Mouse (Mus musculus) lung, postnatal 14 days (tissue): Measurements from ENCODE around the gene Slc2a12.
A peak's percentile ranks its signal among the peaks of the same experiment; 100 is the strongest.

Experiments used
- DNase-seq: peaks from one replicate; pipeline ENCODE4 v3.0.0; 2021

Gene Slc2a12

DNA sequence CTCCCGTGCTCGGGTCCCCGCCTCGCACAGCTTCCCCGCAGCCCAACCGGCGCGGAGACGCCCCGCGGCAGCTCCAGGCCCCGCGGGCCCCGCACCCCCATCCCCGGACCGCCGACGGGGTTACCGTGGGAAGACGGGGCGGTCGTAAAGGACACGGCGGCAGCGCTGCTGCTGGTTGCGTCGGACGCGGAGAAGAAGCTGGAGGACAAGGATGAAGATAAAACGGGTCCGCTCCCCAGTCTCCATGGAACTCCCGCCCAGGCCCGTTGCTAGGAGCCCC lies 86.1 kb downstream of the Slc2a12 start:
- no peak for DNase-seq

DNA sequence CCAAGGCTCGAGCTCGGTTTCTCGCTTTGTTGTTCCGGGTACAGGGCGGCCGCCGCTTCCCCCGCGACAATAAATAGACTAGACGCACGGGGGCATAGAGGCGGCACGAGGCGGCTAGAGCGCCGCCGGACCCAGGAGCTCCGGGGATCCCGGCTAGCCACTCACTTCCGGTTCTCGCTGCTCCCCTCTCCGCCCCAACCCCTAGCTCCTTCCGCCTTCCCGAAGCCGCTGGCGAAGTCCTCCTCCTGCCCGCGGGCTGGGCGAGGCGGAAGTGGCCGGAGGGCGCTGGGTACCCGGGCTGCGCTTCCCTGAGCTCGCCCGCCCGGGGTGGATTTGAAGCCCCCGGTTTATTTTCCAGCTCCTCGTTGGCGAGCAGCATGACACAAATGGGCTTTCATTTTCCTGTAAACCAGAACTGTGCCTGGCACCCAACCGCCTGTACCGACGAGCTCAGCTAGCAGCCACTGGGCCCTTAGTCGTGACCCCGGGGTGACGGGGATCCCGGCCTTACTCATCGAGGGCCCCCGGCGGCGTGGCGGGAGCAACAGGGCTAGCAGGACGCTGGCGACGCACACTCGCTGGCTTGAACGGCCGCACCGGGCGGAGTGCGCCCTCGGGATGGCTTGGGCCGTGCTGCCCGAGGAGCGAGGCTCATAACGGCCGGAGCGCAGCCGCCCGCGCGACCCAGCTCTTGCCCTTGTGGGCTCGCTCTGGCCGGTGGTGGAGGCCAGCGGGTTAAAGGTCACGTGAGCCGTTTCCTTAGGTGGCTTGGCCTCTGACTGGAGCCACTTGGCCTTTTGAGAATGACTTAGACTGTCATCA lies 86.7 kb downstream of the Slc2a12 start, which contains the start of gene Tbpl1:
Tbpl1 (minus strand) TSS at position 667 of the 822 bp plus-strand sequence.
- peak; percentile 96 for DNase-seq

DNA sequence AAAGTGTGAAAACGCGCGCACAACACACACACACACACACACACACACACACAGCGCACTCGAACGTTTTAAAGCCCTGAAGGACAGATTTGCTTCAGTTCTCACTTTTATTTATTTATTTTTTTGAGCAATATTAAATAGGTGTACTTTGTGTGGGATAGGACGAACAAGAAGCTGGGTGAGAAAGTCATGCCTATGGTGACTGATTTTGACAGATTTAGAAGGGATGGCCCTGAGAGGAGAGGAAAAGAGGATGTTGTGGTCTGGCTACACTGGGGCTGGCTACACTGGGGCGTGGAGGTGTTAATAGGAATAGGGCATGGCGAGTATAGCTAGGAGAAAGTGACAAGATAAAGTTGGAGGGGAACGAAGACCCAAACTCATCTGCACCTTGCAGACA lies 87.4 kb downstream of the Slc2a12 start:
- no peak for DNase-seq

DNA sequence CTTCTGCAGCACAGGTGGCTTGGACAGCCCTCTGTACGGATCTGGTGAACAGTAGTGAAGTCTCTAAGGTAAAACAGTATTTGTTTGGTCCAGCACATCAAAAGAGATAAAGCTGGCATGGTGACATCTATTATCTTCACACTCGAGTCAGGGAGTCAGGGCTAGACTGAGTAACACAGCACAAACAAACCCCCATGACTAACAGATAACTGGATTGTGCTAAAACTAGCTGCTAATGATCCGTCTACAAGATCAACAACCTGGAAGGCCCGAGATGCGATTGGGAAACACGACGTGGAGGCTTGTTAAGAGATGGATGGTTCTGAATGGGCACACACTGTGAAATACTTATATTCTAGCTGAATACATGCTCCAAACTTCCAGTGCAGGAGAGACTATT lies 101.1 kb downstream of the Slc2a12 start:
- DNase-seq, result no peak

DNA sequence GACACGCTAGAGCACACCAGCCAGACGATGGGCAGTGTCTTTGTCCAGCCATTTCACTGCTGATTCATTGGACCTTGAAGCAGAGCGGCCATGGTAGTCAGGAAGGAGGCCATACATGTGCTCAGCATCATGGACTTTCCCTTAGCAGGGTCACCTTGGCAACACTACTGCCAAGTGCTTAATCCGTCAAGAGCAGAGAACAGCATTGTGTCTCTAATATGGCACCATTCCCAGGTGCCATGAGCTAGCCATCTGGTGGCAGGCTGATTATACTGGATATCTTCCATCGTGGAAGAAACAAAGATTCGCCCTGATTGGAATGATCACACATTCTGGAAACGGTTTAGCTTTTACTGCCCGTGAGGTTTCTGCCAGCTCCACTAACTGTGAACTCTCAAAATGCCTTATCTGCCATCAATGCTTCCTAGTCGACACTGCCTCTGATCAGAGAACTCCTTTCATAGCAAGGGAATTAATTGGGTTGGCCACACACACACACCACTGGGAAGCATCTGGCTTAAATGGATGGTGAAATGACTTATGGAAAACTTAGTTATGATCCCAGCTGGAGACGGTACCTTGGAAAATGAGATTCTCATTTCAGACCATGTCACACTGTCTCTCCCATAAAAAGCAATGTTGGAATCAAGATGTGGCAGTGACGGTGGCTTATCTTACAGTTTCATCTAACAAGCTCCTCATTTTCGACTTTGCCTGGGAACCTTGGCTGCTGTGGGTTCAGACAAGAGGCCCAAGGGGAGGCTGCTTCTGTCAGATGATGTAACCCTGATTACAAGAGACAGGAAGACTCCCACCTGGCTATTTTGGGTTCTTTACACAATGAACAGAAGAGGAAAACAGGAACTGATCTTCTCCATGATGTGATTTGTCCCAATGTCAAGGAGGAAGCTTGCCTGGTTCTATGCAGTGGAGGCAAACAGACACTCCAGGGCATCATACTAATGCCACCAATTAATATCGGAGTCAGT lies 101.8 kb downstream of the Slc2a12 start:
- no peak for DNase-seq

DNA sequence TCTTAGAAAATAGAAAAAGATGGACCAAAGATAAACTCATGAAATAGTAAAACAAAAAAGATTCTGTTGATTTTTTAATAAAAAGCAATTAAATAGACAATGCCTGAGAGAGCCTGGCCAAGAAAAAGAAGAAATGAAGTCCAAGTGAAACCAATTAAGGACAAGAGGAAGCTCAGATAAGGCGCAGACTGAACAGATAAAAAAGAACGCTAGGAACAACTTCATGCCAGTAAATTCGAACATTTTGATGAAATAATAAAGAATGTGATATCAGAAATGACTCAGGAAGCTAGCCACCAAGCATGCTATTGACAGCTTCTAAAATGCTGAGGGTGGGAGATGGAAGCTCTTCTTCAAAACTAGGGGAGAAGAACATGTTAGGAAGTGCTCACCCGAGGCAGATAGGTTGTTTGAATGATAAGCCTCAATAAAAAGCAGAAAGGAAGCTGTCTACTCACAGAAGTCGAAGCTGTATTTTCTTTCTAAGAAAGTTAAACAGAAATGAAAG lies 106.4 kb downstream of the Slc2a12 start:
- no peak for DNase-seq
